Mouse (Mus musculus): ENCODE measurements around the gene Col26a1.

Col26a1 gene

GRCm38 (mm10) chr5:136882788-136883439 lies at the start of gene Col26a1:
TSS of gene Col26a1 (minus strand) at chr5:136883209.
- no peak for DNase-seq (ENCODE audit: low spot score)

- DNase-seq (ENCODE audit: low spot score) = no peak
Observed at GRCm38 (mm10) chr5:136931896-136932295, 48.9 kb upstream of the Col26a1 start.

- peak; percentile 41 for DNase-seq (ENCODE audit: low spot score)
Observed at GRCm38 (mm10) chr5:136929073-136929472, 46.1 kb upstream of the Col26a1 start.

- no peak for DNase-seq (ENCODE audit: low spot score)
Observed at GRCm38 (mm10) chr5:136923751-136924478, 40.9 kb upstream of the Col26a1 start.

- no peak for DNase-seq (ENCODE audit: low spot score)
Observed at GRCm38 (mm10) chr5:136922830-136923229, 39.8 kb upstream of the Col26a1 start.

- DNase-seq (ENCODE audit: low spot score) = no peak
Observed at GRCm38 (mm10) chr5:136919546-136920301, 36.7 kb upstream of the Col26a1 start.

GRCm38 (mm10) chr5:136918655-136919472 lies 35.9 kb upstream of the Col26a1 start:
- no peak for DNase-seq (ENCODE audit: low spot score)

- no peak for DNase-seq (ENCODE audit: low spot score)
Observed at GRCm38 (mm10) chr5:136917613-136918242, 34.7 kb upstream of the Col26a1 start.

- DNase-seq (ENCODE audit: low spot score) = no peak
Observed at GRCm38 (mm10) chr5:136914183-136914582, 31.2 kb upstream of the Col26a1 start.

GRCm38 (mm10) chr5:136907991-136908857 lies 25.2 kb upstream of the Col26a1 start, which contains the start of gene Ift22:
TSS of gene Ift22 (plus strand) at chr5:136908150.
- DNase-seq (ENCODE audit: low spot score) = peak; percentile 85

- DNase-seq (ENCODE audit: low spot score) = no peak
Observed at GRCm38 (mm10) chr5:136907587-136907986, 24.6 kb upstream of the Col26a1 start.

GRCm38 (mm10) chr5:136905630-136906029 lies 22.6 kb upstream of the Col26a1 start:
- no peak for DNase-seq (ENCODE audit: low spot score)

- DNase-seq (ENCODE audit: low spot score) = no peak
Observed at GRCm38 (mm10) chr5:136904621-136905020, 21.6 kb upstream of the Col26a1 start.

GRCm38 (mm10) chr5:136895529-136895963 lies 12.5 kb upstream of the Col26a1 start:
- DNase-seq (ENCODE audit: low spot score) = no peak

GRCm38 (mm10) chr5:136894840-136895528 lies 12.0 kb upstream of the Col26a1 start:
- DNase-seq (ENCODE audit: low spot score) = no peak

GRCm38 (mm10) chr5:136888539-136889355 lies 5.7 kb upstream of the Col26a1 start:
- DNase-seq (ENCODE audit: low spot score) = no peak

- no peak for DNase-seq (ENCODE audit: low spot score)
Observed at GRCm38 (mm10) chr5:136886957-136887356, 3.9 kb upstream of the Col26a1 start.

GRCm38 (mm10) chr5:136882055-136882787 lies 788 bp downstream of the Col26a1 start:
- DNase-seq (ENCODE audit: low spot score) = no peak

Data from urinary bladder, postnatal 10 days (tissue).